Mouse (Mus musculus): ENCODE data around the gene Aldh1a2. TPM values are rescaled to one million over a fixed set of nuclear protein-coding genes. Genes with fewer than 3 reads are reported as not detected.

Gene Aldh1a2
- total RNA-seq, 2 experiments from 2014 or later = 10.9 to 13.5 TPM

Other genes with a start within 250 kb of the Aldh1a2 start
- under 1 TPM in 1 of 2 experiments, not detected in 1; 0.56 TPM for gene Aqp9, start 47.1 kb upstream of the Aldh1a2 start, total RNA-seq (2021)